10 mouse cellular contexts compared by ENCODE assay signal in the genomic region with DNA sequence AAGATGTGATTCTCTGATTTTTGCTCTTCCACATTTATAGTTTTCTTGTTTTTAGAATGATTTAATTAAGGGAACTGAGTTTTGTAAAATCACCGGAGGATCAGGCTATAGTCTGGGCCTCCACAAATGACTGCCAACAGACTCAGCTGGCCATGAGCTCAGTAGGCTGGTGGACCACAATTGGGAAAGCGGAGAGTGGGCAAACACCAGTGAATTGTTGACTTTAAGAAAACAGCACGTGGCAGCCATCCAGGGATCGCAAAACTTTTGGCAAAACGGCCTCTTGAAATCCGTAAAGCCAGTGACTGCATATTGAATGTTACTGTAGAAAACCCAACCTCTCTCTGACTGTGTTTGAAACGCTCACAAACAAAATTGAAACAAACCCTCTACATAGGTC.
DNase-seq lines count a peak whose midpoint lies in the region; ATAC-seq and TF ChIP-seq lines count a peak whose summit lies in the region.
"Had no signal": no experiment of that assay in that cellular context is flagged by ENCODE, and none has a peak within 500 bp of the region (broad histone marks: within the 10 kb centered on the region; RNA-seq: fewer than 3 reads in every experiment).

No protein-coding gene starts in this region.

- no peak for ATAC-seq in embryonic facial prominence, embryonic 14.5 days (ENCODE audit: low read depth)
- ATAC-seq: forebrain, embryonic 16.5 days had no signal

- H3K4me1 ChIP-seq in kidney, adult 2 months (ENCODE audit: control insufficient read depth, insufficient read depth, low read length), result no peaks in the 10 kb centered on the region
- peaks cover 25% of the 10 kb centered on the region for H3K4me1 ChIP-seq in embryonic facial prominence, embryonic 14.5 days (ENCODE audit: control insufficient read depth, insufficient read depth, low read length)

- no peak overlapping the region for H3K4me3 ChIP-seq in kidney, adult 2 months (ENCODE audit: insufficient read depth, low read depth, low read length)
- no peak overlapping the region for H3K4me3 ChIP-seq in embryonic facial prominence, embryonic 14.5 days (ENCODE audit: low read depth, low read length)

- H3K36me3 ChIP-seq in kidney, adult 2 months (ENCODE audit: control insufficient read depth, insufficient read depth, low read length), result no peaks in the 10 kb centered on the region
- H3K36me3 ChIP-seq in embryonic facial prominence, embryonic 14.5 days (ENCODE audit: control insufficient read depth, insufficient read depth, low read length), result no peaks in the 10 kb centered on the region

- H3K4me2 ChIP-seq in embryonic facial prominence, embryonic 14.5 days (ENCODE audit: low read depth, low read length), result no peak overlapping the region; the same call in 1 of the 2 replicates

- TF ChIP-seq POLR2A in kidney, adult 2 months (IDR thresholded peaks at IDR 0.05; ENCODE audit: low read depth, low read length), result no peak

- H3K27me3 ChIP-seq in kidney, adult 2 months (replicated peaks; ENCODE audit: control insufficient read depth, insufficient read depth, low read length), result no peaks in the 10 kb centered on the region
- H3K27me3 ChIP-seq in embryonic facial prominence, embryonic 14.5 days (replicated peaks; ENCODE audit: control insufficient read depth, insufficient read depth, low read length), result no peaks in the 10 kb centered on the region

- DNase-seq in adrenal gland, postnatal 14 days, result peak; percentile 45
- DNase-seq in adrenal gland, postnatal 4 days (ENCODE audit: low spot score in 2 of 2), result no peak
- peak; percentile 11 for DNase-seq in kidney, adult 2 months
- no peak for DNase-seq in kidney, postnatal 14 days
- peak; percentile 71 for DNase-seq in embryonic facial prominence, embryonic 14.5 days (ENCODE audit: low spot score)
- DNase-seq in lung, postnatal 14 days, result peak; percentile 73
- DNase-seq in MN1 (ENCODE audit: low spot score), result no peak
- no peak for DNase-seq in layer of hippocampus, adult 11-12 months (ENCODE audit: low spot score)
- DNase-seq: thymus, postnatal 36 days had no signal

- no peaks in the 10 kb centered on the region for H3K9me3 ChIP-seq in embryonic facial prominence, embryonic 14.5 days (ENCODE audit: control insufficient read depth, low read length)

- TF ChIP-seq CTCF in kidney, adult 2 months (conservative IDR thresholded peaks at IDR 0.05; ENCODE audit: insufficient read depth, insufficient read length, low read depth, low read length), result no peak

- no peak overlapping the region for H3K27ac ChIP-seq in kidney, adult 2 months (ENCODE audit: insufficient read depth, low read depth, low read length)
- peak overlapping the region; percentile 58 for H3K27ac ChIP-seq in embryonic facial prominence, embryonic 14.5 days (replicated peaks; ENCODE audit: low read depth, low read length)

- no peak overlapping the region for H3K9ac ChIP-seq in embryonic facial prominence, embryonic 14.5 days (ENCODE audit: low read depth, low read length)

- 62% methylated on average over 7 of the region's 7 CpGs for WGBS in kidney, adult 2 months
- WGBS in embryonic facial prominence, embryonic 14.5 days, result 42% methylated on average over 7 of the region's 7 CpGs

Comparison
In these comparisons a context has a peak if more than half of its experiments do, and no peak if none do; other contexts are left out.
1. DNase-seq: peak in adrenal gland, postnatal 14 days (single experiment), kidney, adult 2 months (single experiment), embryonic facial prominence, embryonic 14.5 days (single experiment) and lung, postnatal 14 days (single experiment); none in adrenal gland, postnatal 4 days (0 of 2), kidney, postnatal 14 days (single experiment), MN1 (single experiment) and layer of hippocampus, adult 11-12 months (single experiment).